Mouse (Mus musculus) liver, adult 2 months (tissue): Measurements from ENCODE around the gene Amigo1.

ENCODE experiments used
- CTCF ChIP-seq: fragments of 200-500 bp; IDR thresholded peaks from 2 replicates; pipeline ENCODE4 v1.5.1; 2011; ENCODE audit warnings: low read depth, low read length, control low read depth
- POLR2A ChIP-seq: fragments of 200-500 bp; IDR thresholded peaks from 2 replicates; pipeline ENCODE4 v1.6.1; 2011; ENCODE audit warnings: low read length, control low read depth; ENCODE audit not compliant: insufficient read depth; ENCODE audit errors: extremely low read depth

DNA sequence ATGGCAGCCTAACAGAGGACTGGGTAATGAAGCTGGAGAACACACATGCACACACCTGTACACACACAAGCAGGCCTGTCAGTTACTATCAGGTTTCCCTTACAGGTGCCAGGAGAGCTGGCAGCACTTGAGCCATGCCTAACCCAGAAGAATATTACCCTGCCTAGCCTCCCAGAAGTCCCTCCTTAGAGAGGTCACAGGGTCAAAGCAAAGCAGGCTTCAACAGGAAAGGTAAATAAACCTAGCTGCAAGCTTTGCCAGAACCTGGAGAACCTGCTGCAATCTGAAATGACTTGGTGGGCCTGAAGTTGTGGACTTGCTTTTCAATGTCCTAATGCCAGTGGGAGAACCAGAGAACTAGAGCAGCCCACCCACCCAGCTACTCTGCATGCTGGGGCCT is 16.4 kb downstream of the Amigo1 start:
- TF ChIP-seq POLR2A, result no peak
- no peak for TF ChIP-seq CTCF
